Mouse (Mus musculus): ENCODE results near the gene Ankrd65.

- TF ChIP-seq CTCF (IDR thresholded peaks at IDR 0.05; ENCODE audit: control insufficient read depth, insufficient read depth, low read length), result no peak
- no peak for TF ChIP-seq POLR2A (IDR thresholded peaks at IDR 0.05; ENCODE audit: borderline replicate concordance, control insufficient read depth, low read depth, low read length)
These were observed 44.1 kb upstream of the Ankrd65 start for GRCm38 (mm10) chr4:155746036-155746548.

All from bone marrow, adult 2 months (tissue).